Mouse (Mus musculus) embryonic facial prominence, embryonic 11.5 days (tissue): ENCODE data around the gene Arhgef12. TPM values are rescaled to one million over a fixed set of nuclear protein-coding genes. Genes with fewer than 3 reads are reported as not detected.

ENCODE experiments used
- ATAC-seq: fragments of 200-750 bp; cut with Nextera tagmentation; replicated peaks from 2 replicates; pipeline ENCODE4 v1.8.0; 2017; ENCODE audit warnings: low read depth; ENCODE audit not compliant: insufficient number of reproducible peaks, low FRiP score, low TSS enrichment
- DNase-seq: peaks from one replicate; pipeline ENCODE4 v3.0.0-alpha.2; 2015; ENCODE audit warnings: low spot score
- H3K27ac ChIP-seq: fragments of 300-500 bp; sonication (generic); replicated peaks from 2 replicates; pipeline ENCODE4 v1.5.1; 2014; ENCODE audit warnings: mild to moderate bottlenecking, low read depth, low read length, control low read depth
- H3K27me3 ChIP-seq: fragments of 300-500 bp; sonication (generic); 2 replicates; pipeline ENCODE4 v1.6.1; 2014; ENCODE audit warnings: mild to moderate bottlenecking, low read length, moderate library complexity, mixed read lengths; ENCODE audit not compliant: control insufficient read depth, insufficient read depth
- H3K36me3 ChIP-seq: fragments of 300-500 bp; sonication (generic); replicated peaks from 2 replicates; pipeline ENCODE4 v1.6.1; 2014; ENCODE audit warnings: low read depth, mild to moderate bottlenecking, low read length, moderate library complexity, mixed read lengths; ENCODE audit not compliant: control insufficient read depth, insufficient read depth
- H3K4me1 ChIP-seq: fragments of 300-500 bp; sonication (generic); 2 replicates; pipeline ENCODE4 v1.6.1; 2014; ENCODE audit warnings: low read length, mixed read lengths; ENCODE audit not compliant: control insufficient read depth, insufficient read depth
- H3K4me2 ChIP-seq: fragments of 300-500 bp; sonication (generic); 2 replicates; pipeline ENCODE4 v1.6.1; 2014; ENCODE audit warnings: low read depth, mild to moderate bottlenecking, control low read depth, low read length, moderate library complexity
- H3K4me3 ChIP-seq: fragments of 300-500 bp; sonication (generic); 2 replicates; pipeline ENCODE4 v1.5.1; 2014; ENCODE audit warnings: low read depth, low read length, control low read depth
- H3K9ac ChIP-seq: fragments of 300-500 bp; sonication (generic); replicated peaks from 2 replicates; pipeline ENCODE4 v1.6.1; 2014; ENCODE audit warnings: mild to moderate bottlenecking, control low read depth, low read length
- H3K9me3 ChIP-seq: fragments of 300-500 bp; sonication (generic); replicated peaks from 2 replicates; pipeline ENCODE4 v1.6.1; 2016; ENCODE audit warnings: mild to moderate bottlenecking, low read length, inconsistent platforms, mixed read lengths; ENCODE audit not compliant: control insufficient read depth
- WGBS: fragments of 180-500 bp; shearing (Covaris S2); extraction: QIAGEN DNeasy Blood & Tissue Kit; methylation state at CpG from one replicate; pipeline ENCODE4 v1.1.7; 2014; 5-methylcytosine and 5-hydroxymethylcytosine counted together
- polyA plus RNA-seq: library from polyadenylated mRNA; unstranded; fragments of >200 nt; fragmentation: Nextera tagmentation; extraction: Ambion mirVana; gene quantifications from 2 replicates; pipeline ENCODE4 v1.2.1, GENCODE M21; 2014

The Arhgef12 gene
- polyA plus RNA-seq, 1 experiment from 2014 or later = 8.2 TPM

GRCm38 (mm10) chr9:42948381-42948780 lies 158.7 kb downstream of the Arhgef12 start:
- no peak for DNase-seq
- H3K27ac ChIP-seq = no peak overlapping the region
- WGBS = 33% methylated on average over 1 of the region's 1 CpGs
- no peaks in the 10 kb centered on the region for H3K36me3 ChIP-seq
- ATAC-seq = no peak
- no peak overlapping the region for H3K4me3 ChIP-seq
- H3K9me3 ChIP-seq = no peaks in the 10 kb centered on the region
- H3K27me3 ChIP-seq = no peaks in the 10 kb centered on the region; the same call in 1 of the 2 replicates
- no peaks in the 10 kb centered on the region for H3K4me1 ChIP-seq
- H3K9ac ChIP-seq = no peak overlapping the region
- no peak overlapping the region for H3K4me2 ChIP-seq

- no peak overlapping the region for H3K4me3 ChIP-seq
- no peaks in the 10 kb centered on the region for H3K9me3 ChIP-seq
- ATAC-seq = 0 out of 2 replicates have a peak, but pooled peaks have one; percentile 2
- H3K27me3 ChIP-seq = peaks cover 6% of the 10 kb centered on the region; the same call in 1 of the 2 replicates
- WGBS = 70% methylated on average over 7 of the region's 7 CpGs
- no peak overlapping the region for H3K27ac ChIP-seq
- H3K36me3 ChIP-seq = no peaks in the 10 kb centered on the region
- H3K4me2 ChIP-seq = no peak overlapping the region
- H3K4me1 ChIP-seq = peaks cover 4% of the 10 kb centered on the region; the same call in 1 of the 2 replicates
- no peak for DNase-seq
- no peak overlapping the region for H3K9ac ChIP-seq
Observed at GRCm38 (mm10) chr9:42945174-42945573, 161.9 kb downstream of the Arhgef12 start.

- peak overlapping the region; percentile 59 for H3K4me3 ChIP-seq
- ATAC-seq = peak; percentile 81
- H3K9me3 ChIP-seq = no peaks in the 10 kb centered on the region
- H3K36me3 ChIP-seq = no peaks in the 10 kb centered on the region
- WGBS = under 1% methylated on average over 51 of the region's 52 CpGs
- peak overlapping the region; percentile 96 for H3K4me2 ChIP-seq
- H3K9ac ChIP-seq = peak overlapping the region; percentile 76
- no peak overlapping the region for H3K27ac ChIP-seq
- peak; percentile 93 for DNase-seq
- peaks cover 6% of the 10 kb centered on the region; the same call in 1 of the 2 replicates for H3K27me3 ChIP-seq
- H3K4me1 ChIP-seq = peaks cover 4% of the 10 kb centered on the region; the same call in 1 of the 2 replicates
Observed at GRCm38 (mm10) chr9:42944536-42945006, 162.5 kb downstream of the Arhgef12 start.

GRCm38 (mm10) chr9:42943781-42944535 lies 163.1 kb downstream of the Arhgef12 start, which contains the start of gene Grik4:
Grik4 (minus strand) TSS chr9:42944493.
- Histone ChIP-seq H3K27ac (no peak within 1 kb of the TSS), H3K4me2 (peak within 1 kb of the TSS; percentile 96), H3K36me3 (no peaks in the 10 kb centered on the region), H3K9me3 (no peaks in the 10 kb centered on the region), H3K4me3 (peak within 1 kb of the TSS; percentile 59), H3K27me3 (peaks cover 6% of the 10 kb centered on the region; the same call in 1 of the 2 replicates), H3K9ac (peak within 1 kb of the TSS; percentile 76), H3K4me1 (peaks cover 4% of the 10 kb centered on the region; the same call in 1 of the 2 replicates)
- DNase-seq (peak; percentile 37), ATAC-seq (peak; percentile 72; the same call in 1 of the 2 replicates)
- WGBS = under 1% methylated on average over 64 of the region's 68 CpGs

GRCm38 (mm10) chr9:42943057-42943529 lies 163.9 kb downstream of the Arhgef12 start:
- Histone ChIP-seq H3K4me3 (peak overlapping the region; percentile 59), H3K36me3 (no peaks in the 10 kb centered on the region), H3K9me3 (no peaks in the 10 kb centered on the region), H3K27ac (no peak overlapping the region), H3K4me2 (peak overlapping the region; percentile 96), H3K9ac (peak overlapping the region; percentile 76), H3K27me3 (peaks cover 6% of the 10 kb centered on the region; the same call in 1 of the 2 replicates), H3K4me1 (peaks cover 4% of the 10 kb centered on the region; the same call in 1 of the 2 replicates)
- WGBS = 3% methylated on average over 9 of the region's 9 CpGs
- 0 out of 2 replicates have a peak, but pooled peaks have one; percentile 8 for ATAC-seq
- no peak for DNase-seq

GRCm38 (mm10) chr9:42942148-42942547 lies 164.9 kb downstream of the Arhgef12 start:
- Histone ChIP-seq H3K27me3 (peaks cover 6% of the 10 kb centered on the region; the same call in 1 of the 2 replicates), H3K9me3 (no peaks in the 10 kb centered on the region), H3K4me2 (no peak overlapping the region), H3K4me3 (no peak overlapping the region), H3K36me3 (no peaks in the 10 kb centered on the region), H3K9ac (no peak overlapping the region), H3K27ac (no peak overlapping the region), H3K4me1 (peaks cover 4% of the 10 kb centered on the region; the same call in 1 of the 2 replicates)
- ATAC-seq (no peak), DNase-seq (no peak)
- WGBS = 42% methylated on average over 4 of the region's 4 CpGs

GRCm38 (mm10) chr9:42932146-42932545 lies 174.9 kb downstream of the Arhgef12 start:
- WGBS = 71% methylated on average over 7 of the region's 7 CpGs
- ATAC-seq = no peak
- H3K4me3 ChIP-seq = no peak overlapping the region
- no peak for DNase-seq
- H3K4me2 ChIP-seq = no peak overlapping the region
- no peaks in the 10 kb centered on the region for H3K36me3 ChIP-seq
- no peak overlapping the region for H3K27ac ChIP-seq
- H3K9me3 ChIP-seq = no peaks in the 10 kb centered on the region
- no peaks in the 10 kb centered on the region for H3K27me3 ChIP-seq
- no peak overlapping the region for H3K9ac ChIP-seq
- H3K4me1 ChIP-seq = no peaks in the 10 kb centered on the region

GRCm38 (mm10) chr9:42927498-42927897 lies 179.5 kb downstream of the Arhgef12 start:
- no peak overlapping the region for H3K27ac ChIP-seq
- ATAC-seq (0 out of 2 replicates have a peak, but pooled peaks have one; percentile 42), DNase-seq (peak; percentile 49)
- H3K9me3 ChIP-seq = no peaks in the 10 kb centered on the region
- H3K36me3 ChIP-seq = no peaks in the 10 kb centered on the region
- WGBS = 66% methylated on average over 10 of the region's 10 CpGs
- no peak overlapping the region for H3K9ac ChIP-seq
- no peaks in the 10 kb centered on the region for H3K27me3 ChIP-seq
- no peak overlapping the region for H3K4me3 ChIP-seq
- no peak overlapping the region for H3K4me2 ChIP-seq
- H3K4me1 ChIP-seq = no peaks in the 10 kb centered on the region
